Mouse (Mus musculus) heart, embryonic 11.5 days (tissue): ENCODE data around the gene Cckbr. TPM values are rescaled to one million over a fixed set of nuclear protein-coding genes. Genes with fewer than 3 reads are reported as not detected.

Experiments used
- ATAC-seq: fragments of 200-750 bp; cut with Nextera tagmentation; replicated peaks from 2 replicates; pipeline ENCODE4 v1.8.0; 2017; ENCODE audit warnings: moderate library complexity; ENCODE audit not compliant: insufficient number of reproducible peaks, low FRiP score, low TSS enrichment
- H3K27ac ChIP-seq: fragments of 300-500 bp; sonication (generic); 2 replicates; pipeline ENCODE4 v1.5.1; 2014; ENCODE audit warnings: mild to moderate bottlenecking, low read depth, low read length
- H3K27me3 ChIP-seq: fragments of 300-500 bp; sonication (generic); 2 replicates; pipeline ENCODE4 v1.6.1; 2014; ENCODE audit warnings: mild to moderate bottlenecking, low read length, mixed read lengths; ENCODE audit not compliant: control insufficient read depth, insufficient read depth
- H3K36me3 ChIP-seq: fragments of 300-500 bp; sonication (generic); 2 replicates; pipeline ENCODE4 v1.6.1; 2014; ENCODE audit warnings: mild to moderate bottlenecking, low read length, moderate library complexity, mixed read lengths; ENCODE audit not compliant: control insufficient read depth, insufficient read depth
- H3K4me1 ChIP-seq: fragments of 300-500 bp; sonication (generic); 2 replicates; pipeline ENCODE4 v1.6.1; 2014; ENCODE audit warnings: low read length; ENCODE audit not compliant: control insufficient read depth, insufficient read depth
- H3K4me2 ChIP-seq: fragments of 300-500 bp; sonication (generic); 2 replicates; pipeline ENCODE4 v1.6.1; 2014; ENCODE audit warnings: mild to moderate bottlenecking, moderate library complexity
- H3K4me3 ChIP-seq: fragments of 300-500 bp; sonication (generic); 2 replicates; pipeline ENCODE4 v1.5.1; 2014; ENCODE audit warnings: low read depth, low read length
- H3K9ac ChIP-seq: fragments of 300-500 bp; sonication (generic); 2 replicates; pipeline ENCODE4 v1.6.1; 2014; ENCODE audit warnings: mild to moderate bottlenecking, low read depth, low read length, moderate library complexity
- H3K9me3 ChIP-seq: fragments of 300-500 bp; sonication (generic); replicated peaks from 2 replicates; pipeline ENCODE4 v1.6.1; 2016; ENCODE audit warnings: low read length; ENCODE audit not compliant: control insufficient read depth
- WGBS: fragments of 180-500 bp; shearing (Covaris S2); extraction: QIAGEN DNeasy Blood & Tissue Kit; methylation state at CpG from one replicate; pipeline ENCODE4 v1.1.7; 2014; ENCODE audit not compliant: insufficient replicate concordance; 5-methylcytosine and 5-hydroxymethylcytosine counted together
- polyA plus RNA-seq: library from polyadenylated mRNA; unstranded; fragments of >200 nt; fragmentation: Nextera tagmentation; extraction: Ambion mirVana; gene quantifications from 2 replicates; pipeline ENCODE4 v1.2.1, GENCODE M21; 2014

Cckbr gene
- 0.16 TPM in 1 of 2 replicates, not detected in the other for polyA plus RNA-seq

DNA sequence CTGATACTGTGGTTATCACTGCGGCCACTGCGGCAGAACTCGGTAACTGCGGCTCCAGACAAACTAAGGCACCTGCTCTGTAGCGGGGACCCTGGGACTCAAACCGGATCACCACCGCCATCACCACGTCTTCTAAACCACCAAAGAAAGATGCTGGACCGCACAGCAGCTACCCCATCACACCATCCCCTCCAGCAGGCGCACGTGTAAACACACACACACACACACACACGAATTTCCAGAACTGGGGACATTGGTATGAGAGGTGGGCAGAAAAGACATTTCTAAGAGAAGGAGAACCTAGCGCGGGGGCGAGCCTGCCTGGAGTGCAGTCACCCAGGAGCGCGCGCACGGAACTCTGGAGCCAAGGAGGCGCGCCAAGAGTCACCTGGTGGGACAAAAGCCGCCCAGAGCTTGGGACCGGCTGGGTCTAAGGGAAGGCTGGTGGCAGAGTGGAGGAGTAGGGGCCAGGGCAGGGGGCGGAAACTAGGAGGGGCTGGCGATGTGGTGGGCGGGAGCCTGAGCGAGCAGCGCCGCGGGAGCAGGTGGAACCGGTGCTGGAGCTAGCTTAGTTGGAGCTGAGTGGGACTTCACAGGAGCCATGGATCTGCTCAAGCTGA, at the start of gene Cckbr:
Gene Cckbr, plus strand, starts transcription at position 308 of the 620 bp plus-strand sequence.
- Histone ChIP-seq H3K36me3 (no peaks in the 10 kb centered on the region), H3K9me3 (no peaks in the 10 kb centered on the region), H3K27me3 (peaks cover 36% of the 10 kb centered on the region), H3K4me2 (peak within 1 kb of the TSS; percentile 92), H3K4me1 (no peaks in the 10 kb centered on the region), H3K9ac (peak within 1 kb of the TSS; percentile 54), H3K27ac (no peak within 1 kb of the TSS), H3K4me3 (peak within 1 kb of the TSS; percentile 46)
- 3% methylated on average over 31 of the region's 31 CpGs for WGBS
- ATAC-seq, result peak; percentile 56; the same call in 1 of the 2 replicates

DNA sequence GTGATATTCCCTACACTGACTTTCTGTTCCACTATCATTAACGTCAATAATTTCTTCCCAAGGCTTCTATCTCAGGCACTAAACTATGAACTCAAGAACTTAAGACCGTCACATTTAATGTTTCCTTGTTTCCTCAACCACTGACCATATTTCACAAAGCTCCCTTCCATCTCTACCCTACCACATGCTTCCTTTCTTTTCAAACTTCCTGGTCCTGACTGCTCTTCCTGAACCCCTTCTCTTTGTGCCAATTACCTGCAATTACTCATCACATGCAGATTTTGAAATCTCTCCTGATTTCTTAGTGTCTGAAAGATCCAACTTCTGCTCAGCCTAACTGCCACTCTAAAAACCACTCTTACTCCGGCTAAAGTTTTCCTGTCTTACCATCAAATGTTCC, 45.2 kb upstream of the Cckbr start:
- H3K4me1 ChIP-seq, result no peaks in the 10 kb centered on the region
- WGBS, result 91% methylated on average over 3 of the region's 3 CpGs
- H3K9me3 ChIP-seq, result no peaks in the 10 kb centered on the region
- peaks cover 29% of the 10 kb centered on the region for H3K36me3 ChIP-seq
- H3K4me3 ChIP-seq, result no peak overlapping the region
- no peaks in the 10 kb centered on the region for H3K27me3 ChIP-seq
- H3K9ac ChIP-seq, result no peak overlapping the region
- H3K27ac ChIP-seq, result no peak overlapping the region
- H3K4me2 ChIP-seq, result no peak overlapping the region
- ATAC-seq, result no peak

DNA sequence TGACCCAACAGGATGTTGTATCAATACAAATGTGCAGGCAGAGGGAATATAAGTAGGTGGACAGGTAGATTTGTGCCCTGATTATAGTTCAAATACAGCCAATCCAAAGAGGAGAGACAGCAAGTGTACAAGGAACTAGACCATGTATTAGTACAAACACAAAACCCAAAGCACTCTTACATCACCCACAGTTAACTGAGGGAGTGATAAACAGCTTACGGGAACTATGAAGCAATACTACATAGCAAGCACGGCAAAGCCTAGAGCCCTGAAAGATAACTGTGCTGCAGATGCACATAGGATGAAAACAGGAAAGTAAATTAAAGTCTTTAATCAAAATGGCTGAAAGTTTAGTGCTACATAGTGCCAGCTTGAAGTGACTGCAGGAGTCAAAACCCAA, 37.8 kb upstream of the Cckbr start:
- no peak overlapping the region for H3K4me2 ChIP-seq
- H3K27me3 ChIP-seq, result no peaks in the 10 kb centered on the region
- peaks cover 42% of the 10 kb centered on the region for H3K36me3 ChIP-seq
- no peaks in the 10 kb centered on the region for H3K9me3 ChIP-seq
- H3K27ac ChIP-seq, result no peak overlapping the region
- no peak for ATAC-seq
- H3K4me1 ChIP-seq, result no peaks in the 10 kb centered on the region
- H3K4me3 ChIP-seq, result no peak overlapping the region
- H3K9ac ChIP-seq, result no peak overlapping the region
- WGBS, result 89% methylated on average over 2 of the region's 2 CpGs

DNA sequence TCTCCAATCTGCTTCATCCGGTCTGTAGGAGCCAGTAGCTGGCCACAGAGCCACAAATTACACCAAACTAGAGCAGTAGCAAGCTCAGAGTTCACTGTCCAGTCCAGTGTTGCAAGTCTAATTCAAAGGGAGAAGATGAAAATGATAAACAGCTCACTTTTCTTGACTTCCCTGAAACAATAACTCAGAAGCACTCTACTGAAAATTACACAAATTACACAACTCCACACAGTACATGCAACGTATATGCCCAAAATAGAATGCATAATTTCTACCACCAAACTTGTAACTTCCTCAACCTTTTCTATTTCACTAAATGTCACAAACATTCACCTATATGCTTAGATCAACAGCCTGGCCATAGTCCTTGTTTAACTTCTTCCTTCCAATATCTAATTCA, 35.3 kb upstream of the Cckbr start:
- Histone ChIP-seq H3K4me2 (no peak overlapping the region), H3K4me3 (no peak overlapping the region), H3K36me3 (peaks cover 28% of the 10 kb centered on the region), H3K9me3 (no peaks in the 10 kb centered on the region), H3K27ac (no peak overlapping the region), H3K27me3 (no peaks in the 10 kb centered on the region), H3K4me1 (no peaks in the 10 kb centered on the region), H3K9ac (no peak overlapping the region)
- no peak for ATAC-seq
- WGBS, result 91% methylated on average over 2 of the region's 2 CpGs

DNA sequence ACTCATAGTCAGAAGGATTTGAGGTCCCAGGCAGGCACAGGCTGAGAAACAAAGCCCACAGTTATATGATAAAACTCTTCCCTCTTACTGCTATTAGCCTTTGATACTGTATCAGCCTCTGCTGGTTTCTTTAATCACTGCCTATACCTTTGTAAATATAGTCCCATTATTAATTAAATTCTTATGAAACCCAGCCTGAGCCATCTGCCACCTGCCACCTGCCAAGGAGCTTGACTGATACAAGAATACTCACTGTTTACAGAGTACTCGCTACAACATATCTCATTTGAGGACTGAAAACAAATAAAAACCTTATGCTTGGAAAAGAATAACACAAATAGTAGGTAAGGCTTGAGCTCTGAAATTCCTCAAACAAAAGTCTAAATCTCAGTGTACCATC, 30.9 kb upstream of the Cckbr start:
- no peak overlapping the region for H3K27ac ChIP-seq
- WGBS, result 76% methylated on average over 1 of the region's 1 CpGs
- no peak overlapping the region for H3K9ac ChIP-seq
- peaks cover 6% of the 10 kb centered on the region; the same call in 1 of the 2 replicates for H3K4me1 ChIP-seq
- H3K36me3 ChIP-seq, result peaks cover 4% of the 10 kb centered on the region
- no peaks in the 10 kb centered on the region for H3K9me3 ChIP-seq
- H3K27me3 ChIP-seq, result no peaks in the 10 kb centered on the region
- H3K4me3 ChIP-seq, result no peak overlapping the region
- ATAC-seq, result no peak
- H3K4me2 ChIP-seq, result no peak overlapping the region

DNA sequence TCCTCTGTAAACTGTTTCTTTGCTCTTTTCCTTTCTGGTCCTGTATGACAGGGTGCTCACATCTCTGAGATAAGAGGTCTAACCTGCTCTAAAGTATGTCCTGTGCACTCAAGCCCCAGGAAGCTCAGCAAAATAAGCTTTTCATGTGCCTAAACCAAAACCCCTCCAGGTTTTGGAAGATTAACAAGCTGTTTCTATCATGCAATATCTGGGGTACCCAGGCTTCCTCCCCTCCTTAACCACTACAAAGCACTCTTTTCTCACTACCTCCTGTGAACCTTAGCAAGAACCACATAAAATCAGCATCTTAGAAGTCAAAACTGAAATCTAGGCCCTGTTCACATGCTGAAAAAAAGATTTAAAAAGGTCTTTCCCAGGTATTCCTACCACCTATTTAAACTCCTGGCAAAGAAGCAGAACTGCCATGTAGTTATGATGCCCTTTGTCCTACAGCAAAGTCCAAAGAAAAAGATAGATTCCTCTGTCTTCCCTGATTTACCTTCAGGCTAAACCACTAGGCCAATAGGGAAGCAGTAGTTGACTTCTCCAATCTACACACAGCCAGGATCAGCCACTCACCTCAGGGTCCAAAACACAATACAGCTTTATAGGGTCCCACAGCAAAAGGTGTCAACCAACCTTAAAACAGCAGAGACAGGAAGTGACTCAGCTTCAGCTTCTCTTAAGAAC, 30.3 kb upstream of the Cckbr start:
- no peak overlapping the region for H3K4me2 ChIP-seq
- H3K9ac ChIP-seq, result no peak overlapping the region
- no peaks in the 10 kb centered on the region for H3K9me3 ChIP-seq
- H3K27ac ChIP-seq, result no peak overlapping the region
- H3K4me1 ChIP-seq, result peaks cover 6% of the 10 kb centered on the region; the same call in 1 of the 2 replicates
- H3K36me3 ChIP-seq, result no peaks in the 10 kb centered on the region
- H3K4me3 ChIP-seq, result no peak overlapping the region
- H3K27me3 ChIP-seq, result no peaks in the 10 kb centered on the region
- no peak for ATAC-seq

DNA sequence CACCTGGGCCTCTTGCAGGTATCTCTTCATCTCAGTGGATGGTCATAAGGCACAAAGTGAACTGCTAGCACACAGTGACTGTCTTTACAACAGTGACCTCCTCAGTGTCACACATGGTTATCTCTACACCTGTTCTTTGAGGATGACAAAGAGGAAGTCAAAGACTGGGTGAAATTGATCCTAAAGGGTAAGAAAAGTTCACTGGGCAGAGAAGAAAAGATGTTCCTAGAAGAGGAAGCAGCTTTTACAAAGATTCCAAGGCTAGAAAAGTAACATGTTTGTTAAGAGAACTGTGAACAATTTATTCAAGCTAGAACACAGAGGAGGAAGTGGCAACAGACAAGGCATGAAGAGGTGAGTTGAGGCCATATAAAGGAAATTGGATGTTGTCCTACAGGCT, 29.4 kb upstream of the Cckbr start:
- H3K4me1 ChIP-seq, result peaks cover 6% of the 10 kb centered on the region; the same call in 1 of the 2 replicates
- ATAC-seq, result no peak
- no peak overlapping the region for H3K9ac ChIP-seq
- no peaks in the 10 kb centered on the region for H3K27me3 ChIP-seq
- H3K4me2 ChIP-seq, result no peak overlapping the region
- H3K27ac ChIP-seq, result no peak overlapping the region
- H3K36me3 ChIP-seq, result no peaks in the 10 kb centered on the region
- H3K4me3 ChIP-seq, result no peak overlapping the region
- no peaks in the 10 kb centered on the region for H3K9me3 ChIP-seq

DNA sequence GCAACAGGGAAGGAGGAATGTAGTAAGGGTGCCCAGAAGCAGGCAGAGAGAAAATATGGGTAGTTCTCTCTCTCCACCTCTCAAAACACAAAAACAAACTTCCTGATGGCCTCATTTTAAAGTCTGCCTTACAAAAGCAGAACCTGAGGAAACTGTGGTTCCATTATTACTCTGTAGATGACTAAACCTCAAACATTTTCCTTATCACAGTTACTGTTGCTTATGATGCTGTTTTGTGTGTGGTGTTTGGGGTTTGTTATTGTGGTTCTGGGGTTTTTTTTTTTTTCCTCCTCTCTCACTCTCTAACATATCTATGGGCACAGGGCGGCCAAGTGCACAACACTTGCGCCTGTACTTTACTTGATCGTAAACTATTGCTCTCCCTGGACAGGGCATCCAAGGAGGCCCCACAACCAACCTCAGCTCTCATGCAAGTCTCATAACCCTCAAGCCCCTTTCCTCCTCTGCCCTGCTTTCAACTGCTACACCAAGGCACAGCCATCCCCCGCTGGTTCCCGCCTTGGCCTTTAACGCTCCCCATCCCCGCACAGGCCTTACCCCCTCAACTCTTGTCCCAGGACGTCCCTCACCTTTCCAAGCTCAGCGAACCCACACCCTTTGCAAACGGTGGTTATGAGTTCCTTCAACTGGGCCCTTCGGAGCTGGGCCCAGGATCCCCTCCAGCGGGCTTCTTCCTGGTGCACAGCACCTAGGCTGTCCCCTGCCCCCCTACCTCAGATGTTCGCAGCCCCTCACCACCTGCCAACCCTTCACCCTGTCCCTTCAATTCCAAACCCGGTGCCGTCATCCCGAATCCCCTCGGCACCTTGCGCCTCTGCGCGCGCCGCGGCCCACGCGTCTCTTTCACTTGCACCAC, 26.2 kb upstream of the Cckbr start:
- 2% methylated on average over 25 of the region's 25 CpGs for WGBS
- Histone ChIP-seq H3K9me3 (no peaks in the 10 kb centered on the region), H3K4me3 (peak overlapping the region; percentile 81), H3K9ac (peak overlapping the region; percentile 85), H3K36me3 (no peaks in the 10 kb centered on the region), H3K4me2 (peak overlapping the region; percentile 73), H3K27ac (peak overlapping the region; percentile 54; the same call in 1 of the 2 replicates), H3K4me1 (peaks cover 6% of the 10 kb centered on the region; the same call in 1 of the 2 replicates), H3K27me3 (no peaks in the 10 kb centered on the region)
- ATAC-seq, result peak; percentile 13
